Mouse (Mus musculus) megakaryocyte, embryonic 14.5 days (primary cell): ENCODE data around the gene Cpe.

Experiments used
- FLI1 ChIP-seq: IDR thresholded peaks from 2 replicates; pipeline ENCODE4 v1.6.1; 2012; ENCODE audit warnings: low read length, inconsistent platforms, mixed read lengths
- GATA1 ChIP-seq: IDR thresholded peaks from 3 replicates; pipeline ENCODE4 v1.6.1; 2012; ENCODE audit warnings: mixed read lengths, low read length, inconsistent platforms, borderline replicate concordance

GRCm38 (mm10) chr8:64631761-64632160 lies 61.1 kb downstream of the Cpe start:
- TF ChIP-seq GATA1, result no peak
- TF ChIP-seq FLI1, result no peak
